Mouse (Mus musculus) hindbrain, embryonic 12.5 days (tissue): ENCODE measurements at regions not wholly inside any gene's neighbourhood (a gene's known extent, or its start where the extent isn't known, plus 50 kb on each side); places are given as distances from the start of the nearest gene placed in this dataset.

Experiments
- ATAC-seq: fragments of 200-750 bp; cut with Nextera tagmentation; 2 replicates; pipeline ENCODE4 v1.8.0; 2017; ENCODE audit warnings: moderate TSS enrichment; ENCODE audit not compliant: low FRiP score
- H3K27ac ChIP-seq: fragments of 300-500 bp; sonication (generic); 2 replicates; pipeline ENCODE4 v1.5.1; 2016; ENCODE audit warnings: mild to moderate bottlenecking
- H3K27me3 ChIP-seq: fragments of 300-500 bp; sonication (generic); 2 replicates; pipeline ENCODE4 v1.6.1; 2016; ENCODE audit warnings: mild to moderate bottlenecking
- H3K36me3 ChIP-seq: fragments of 300-500 bp; sonication (generic); 2 replicates; pipeline ENCODE4 v1.6.1; 2016; ENCODE audit warnings: mild to moderate bottlenecking
- H3K4me1 ChIP-seq: fragments of 300-500 bp; sonication (generic); 2 replicates; pipeline ENCODE4 v1.6.1; 2016
- H3K4me2 ChIP-seq: fragments of 300-500 bp; sonication (generic); replicated peaks from 2 replicates; pipeline ENCODE4 v1.6.1; 2016; ENCODE audit warnings: mild to moderate bottlenecking
- H3K4me3 ChIP-seq: fragments of 300-500 bp; sonication (generic); 2 replicates; pipeline ENCODE4 v1.5.1; 2016; ENCODE audit warnings: mild to moderate bottlenecking
- H3K9ac ChIP-seq: fragments of 300-500 bp; sonication (generic); 2 replicates; pipeline ENCODE4 v1.6.1; 2016; ENCODE audit warnings: mild to moderate bottlenecking, moderate library complexity
- H3K9me3 ChIP-seq: fragments of 300-500 bp; sonication (generic); replicated peaks from 2 replicates; pipeline ENCODE4 v1.6.1; 2016; ENCODE audit warnings: mild to moderate bottlenecking
- WGBS: fragments of 180-500 bp; shearing (Covaris S2); methylation state at CpG from one replicate; pipeline ENCODE4 v1.1.7; 2016; 5-methylcytosine and 5-hydroxymethylcytosine counted together

DNA sequence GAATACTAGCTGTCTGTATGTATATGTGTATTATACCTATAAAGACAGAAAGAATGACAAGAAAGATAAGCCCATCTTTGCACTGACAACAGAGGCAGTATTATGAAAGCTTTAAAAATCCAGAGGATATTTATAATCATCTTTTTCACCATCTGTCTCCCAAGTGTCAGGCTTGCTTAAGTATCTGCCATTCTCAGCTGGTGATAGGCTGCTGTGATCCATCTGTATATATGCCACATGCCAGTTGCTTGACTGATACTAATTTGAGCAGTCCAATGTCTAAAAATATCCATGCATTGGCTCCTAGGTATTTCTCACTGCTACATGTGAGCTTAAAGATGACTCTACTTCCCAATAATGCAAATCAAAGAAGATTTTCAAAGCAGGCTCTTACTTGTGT is 950.3 kb downstream of the Pla2g4a start:
- H3K27ac ChIP-seq = no peak overlapping the region
- H3K9me3 ChIP-seq = no peaks in the 10 kb centered on the region
- no peaks in the 10 kb centered on the region for H3K36me3 ChIP-seq
- ATAC-seq = no peak
- no peak overlapping the region for H3K9ac ChIP-seq
- no peak overlapping the region for H3K4me3 ChIP-seq
- H3K4me2 ChIP-seq = no peak overlapping the region
- H3K27me3 ChIP-seq = no peaks in the 10 kb centered on the region
- H3K4me1 ChIP-seq = no peaks in the 10 kb centered on the region

DNA sequence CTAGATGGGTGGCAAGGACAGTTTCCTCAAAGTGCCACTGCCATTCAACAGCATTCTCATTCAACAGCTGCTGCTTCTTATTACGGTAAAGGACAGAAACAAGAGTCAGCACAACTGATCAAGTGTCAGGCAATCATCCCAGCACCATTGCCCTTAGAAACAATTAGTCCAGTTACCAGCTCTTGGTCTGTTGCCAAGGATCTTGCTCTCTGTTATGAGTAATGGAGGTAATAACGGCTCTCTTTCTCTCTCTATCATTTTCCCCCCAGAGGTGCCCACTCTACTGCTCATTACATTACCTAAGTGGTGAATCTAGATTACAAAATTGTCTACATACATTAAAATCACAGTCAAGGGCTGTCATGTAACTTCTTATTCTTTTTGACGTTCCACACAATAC is 961.0 kb downstream of the Pla2g4a start:
- no peak overlapping the region for H3K4me2 ChIP-seq
- H3K4me1 ChIP-seq = no peaks in the 10 kb centered on the region
- no peak overlapping the region for H3K27ac ChIP-seq
- ATAC-seq = 0 out of 2 replicates have a peak, but pooled peaks have one; percentile 29
- no peaks in the 10 kb centered on the region for H3K27me3 ChIP-seq
- H3K9me3 ChIP-seq = no peaks in the 10 kb centered on the region
- 70% methylated on average over 3 of the region's 3 CpGs for WGBS
- H3K9ac ChIP-seq = no peak overlapping the region
- no peaks in the 10 kb centered on the region for H3K36me3 ChIP-seq
- H3K4me3 ChIP-seq = no peak overlapping the region

DNA sequence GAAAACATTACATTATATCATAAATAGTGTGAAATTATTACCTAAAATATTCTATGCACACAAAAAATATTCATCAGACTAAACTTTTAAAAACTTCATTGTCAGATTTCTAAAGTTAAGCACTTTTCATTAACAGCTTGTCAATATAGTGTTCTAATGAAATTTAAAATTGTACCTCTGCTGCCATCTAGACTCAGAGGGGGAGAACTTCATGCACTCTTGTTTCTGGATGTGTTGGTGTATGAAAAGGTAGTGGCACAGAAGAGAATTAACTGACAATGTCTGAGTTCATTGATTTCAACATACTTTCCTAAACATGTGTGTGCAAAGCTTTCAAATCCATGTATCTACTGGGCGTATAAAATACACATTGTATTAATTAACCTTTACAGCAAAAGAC is 967.5 kb downstream of the Pla2g4a start:
- Histone ChIP-seq H3K9me3 (no peaks in the 10 kb centered on the region), H3K36me3 (no peaks in the 10 kb centered on the region), H3K27ac (no peak overlapping the region), H3K27me3 (no peaks in the 10 kb centered on the region), H3K4me3 (no peak overlapping the region), H3K9ac (no peak overlapping the region), H3K4me1 (no peaks in the 10 kb centered on the region), H3K4me2 (no peak overlapping the region)
- 59% methylated on average over 1 of the region's 1 CpGs for WGBS
- ATAC-seq = no peak

DNA sequence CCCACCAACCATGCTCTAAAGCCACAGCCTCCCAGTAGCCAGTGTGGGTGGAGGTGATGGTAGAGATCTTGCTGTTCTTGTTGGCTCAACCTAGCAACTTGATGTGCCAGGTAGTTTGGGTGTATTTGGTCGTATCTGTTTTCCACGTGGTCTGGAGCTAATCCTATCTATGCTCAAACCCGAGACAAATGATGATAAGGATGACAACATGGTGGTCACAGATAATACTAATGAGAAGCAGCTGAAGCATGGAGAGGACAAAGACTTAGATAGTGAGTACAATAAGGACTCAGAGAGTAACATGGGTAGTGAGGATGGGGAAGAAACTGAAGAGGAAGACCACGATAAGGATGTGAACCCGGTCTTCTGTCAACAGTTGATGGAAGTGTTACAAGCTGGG is 983.7 kb downstream of the Pla2g4a start:
- H3K27ac ChIP-seq = no peak overlapping the region
- H3K4me3 ChIP-seq = no peak overlapping the region
- no peaks in the 10 kb centered on the region for H3K36me3 ChIP-seq
- H3K9me3 ChIP-seq = no peaks in the 10 kb centered on the region
- no peaks in the 10 kb centered on the region for H3K27me3 ChIP-seq
- no peak overlapping the region for H3K9ac ChIP-seq
- WGBS = 91% methylated on average over 5 of the region's 5 CpGs
- H3K4me2 ChIP-seq = no peak overlapping the region
- ATAC-seq = no peak
- no peaks in the 10 kb centered on the region for H3K4me1 ChIP-seq

DNA sequence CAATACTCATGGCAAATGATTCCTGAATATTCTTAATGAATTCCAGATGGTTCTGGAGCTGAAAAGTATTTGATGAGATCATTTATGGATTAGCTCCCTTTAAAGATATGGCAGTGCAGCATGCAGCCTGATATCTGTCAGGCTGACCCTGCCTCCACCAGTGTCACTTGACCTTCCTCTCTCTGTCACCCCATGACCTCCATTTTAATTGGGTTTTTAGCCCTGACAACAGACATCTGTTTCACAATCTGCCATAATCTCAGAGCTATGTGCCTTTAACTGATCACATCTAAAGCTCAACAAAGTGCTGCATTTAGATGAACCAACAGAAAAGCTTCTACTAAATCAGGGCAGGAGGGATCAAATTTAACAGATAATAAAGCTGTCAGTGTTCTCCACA is 995.7 kb downstream of the Pla2g4a start:
- H3K36me3 ChIP-seq = no peaks in the 10 kb centered on the region
- H3K4me2 ChIP-seq = no peak overlapping the region
- no peaks in the 10 kb centered on the region for H3K9me3 ChIP-seq
- H3K27ac ChIP-seq = no peak overlapping the region
- no peak for ATAC-seq
- no peak overlapping the region for H3K9ac ChIP-seq
- H3K4me3 ChIP-seq = no peak overlapping the region
- H3K27me3 ChIP-seq = no peaks in the 10 kb centered on the region
- H3K4me1 ChIP-seq = no peaks in the 10 kb centered on the region

DNA sequence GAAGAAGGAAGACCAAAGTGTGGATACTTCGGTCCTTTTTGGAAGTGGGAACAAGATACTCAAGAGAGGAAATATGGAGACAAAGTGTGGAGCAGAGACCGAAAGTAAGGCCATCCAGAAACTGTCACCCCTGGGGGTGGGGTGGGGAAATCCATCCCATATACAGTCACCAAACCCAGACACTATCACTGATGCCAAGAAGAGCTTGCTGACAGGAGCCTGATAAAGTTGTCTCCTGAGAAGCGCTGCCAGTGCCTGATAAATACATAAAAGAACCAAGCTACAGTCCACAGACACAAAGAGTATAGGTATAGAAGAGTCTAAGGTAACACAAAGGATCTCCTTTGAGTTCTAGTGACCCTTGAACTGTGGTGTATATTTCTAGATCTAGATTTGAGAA is 1026.7 kb downstream of the Pla2g4a start:
- Histone ChIP-seq H3K4me1 (no peaks in the 10 kb centered on the region), H3K36me3 (no peaks in the 10 kb centered on the region), H3K9me3 (no peaks in the 10 kb centered on the region), H3K27me3 (no peaks in the 10 kb centered on the region), H3K9ac (no peak overlapping the region), H3K27ac (no peak overlapping the region), H3K4me2 (no peak overlapping the region), H3K4me3 (no peak overlapping the region)
- ATAC-seq = no peak
- WGBS = 84% methylated on average over 3 of the region's 3 CpGs

DNA sequence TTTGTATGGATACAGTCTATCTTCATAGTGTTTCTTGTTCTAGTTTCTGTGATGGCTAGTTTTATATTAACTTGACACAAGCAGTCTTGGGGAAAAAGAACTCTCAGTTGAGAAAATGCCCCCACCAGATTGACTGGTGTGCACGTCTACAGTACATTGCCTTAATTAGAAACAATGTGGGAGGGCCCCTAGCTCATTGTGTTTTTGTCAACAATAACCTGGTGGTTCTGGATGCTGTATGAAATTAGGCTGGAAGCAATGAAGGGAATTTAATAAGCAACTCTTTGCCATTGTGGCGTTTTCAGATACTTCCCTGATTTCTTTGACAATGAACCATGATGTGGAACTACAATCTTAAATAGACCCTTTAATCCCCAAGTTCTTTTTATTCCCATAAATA is 1036.6 kb downstream of the Pla2g4a start:
- Histone ChIP-seq H3K9ac (no peak overlapping the region), H3K27ac (no peak overlapping the region), H3K4me3 (no peak overlapping the region), H3K4me2 (no peak overlapping the region), H3K27me3 (no peaks in the 10 kb centered on the region), H3K4me1 (no peaks in the 10 kb centered on the region), H3K36me3 (no peaks in the 10 kb centered on the region), H3K9me3 (no peaks in the 10 kb centered on the region)
- 60% methylated on average over 2 of the region's 2 CpGs for WGBS
- no peak for ATAC-seq

DNA sequence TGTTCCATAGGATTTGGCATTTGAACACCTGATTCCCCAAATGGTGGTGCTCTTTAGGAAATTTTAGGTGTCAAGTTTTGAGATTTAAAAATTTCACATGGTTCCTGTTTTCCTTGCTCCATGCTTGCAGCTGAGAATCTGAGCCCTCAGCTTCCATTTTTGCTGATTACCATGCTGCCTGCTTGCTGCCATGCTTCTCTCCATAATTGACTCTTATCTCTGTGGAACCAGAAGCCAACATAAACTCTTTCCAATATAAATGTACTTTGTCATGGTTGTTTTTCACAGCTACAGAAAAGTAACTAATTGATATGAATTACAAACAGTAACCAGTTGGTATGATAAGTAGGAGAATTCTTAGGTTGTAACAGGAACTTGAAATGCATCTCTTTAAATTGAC is 1044.0 kb downstream of the Pla2g4a start:
- H3K9ac ChIP-seq = no peak overlapping the region
- H3K4me3 ChIP-seq = no peak overlapping the region
- H3K36me3 ChIP-seq = no peaks in the 10 kb centered on the region
- no peak overlapping the region for H3K27ac ChIP-seq
- H3K9me3 ChIP-seq = no peaks in the 10 kb centered on the region
- no peaks in the 10 kb centered on the region for H3K27me3 ChIP-seq
- no peaks in the 10 kb centered on the region for H3K4me1 ChIP-seq
- no peak for ATAC-seq
- no peak overlapping the region for H3K4me2 ChIP-seq

DNA sequence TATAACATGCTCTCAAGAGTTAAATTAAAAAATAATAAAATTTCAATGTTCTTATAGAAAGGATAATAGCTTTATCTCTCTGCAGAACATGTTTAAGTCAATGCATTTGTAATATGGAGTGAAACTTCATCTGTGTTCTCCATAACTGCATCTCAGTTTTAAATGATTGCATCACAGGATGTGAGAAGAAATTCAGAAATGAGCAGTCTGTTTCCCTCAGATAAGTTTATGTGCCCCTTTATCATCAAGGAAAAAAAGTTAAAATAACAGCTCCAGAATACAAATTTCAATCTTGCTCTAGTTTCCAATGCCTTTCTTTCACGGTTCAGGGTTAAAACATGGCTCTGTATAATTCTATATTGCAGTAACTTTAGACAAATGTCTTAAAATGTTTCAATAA is 1048.3 kb downstream of the Pla2g4a start:
- no peak for ATAC-seq
- no peak overlapping the region for H3K4me3 ChIP-seq
- H3K27me3 ChIP-seq = no peaks in the 10 kb centered on the region

DNA sequence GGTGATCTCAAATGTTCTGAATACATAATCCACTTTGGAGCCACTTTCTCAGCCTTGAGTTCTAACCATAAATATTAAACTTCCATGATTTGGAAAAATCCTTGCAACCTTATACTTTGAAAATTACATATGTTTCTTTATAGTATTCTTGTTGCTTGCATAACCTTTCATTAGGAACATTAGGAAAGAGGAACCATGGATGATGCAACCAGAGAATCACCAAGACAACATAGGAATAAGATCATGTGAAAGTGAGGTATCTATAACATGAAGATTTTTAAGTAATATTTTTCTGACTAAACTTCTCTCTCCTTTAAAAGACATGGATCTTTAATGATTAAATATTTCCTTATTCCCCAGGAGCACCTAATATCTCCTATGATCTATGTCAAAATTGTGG is 1057.0 kb downstream of the Pla2g4a start:
- H3K4me2 ChIP-seq = no peak overlapping the region
- H3K27ac ChIP-seq = no peak overlapping the region
- no peak overlapping the region for H3K9ac ChIP-seq
- H3K4me3 ChIP-seq = no peak overlapping the region
- no peaks in the 10 kb centered on the region for H3K36me3 ChIP-seq
- no peaks in the 10 kb centered on the region for H3K4me1 ChIP-seq
- H3K27me3 ChIP-seq = no peaks in the 10 kb centered on the region
- no peaks in the 10 kb centered on the region for H3K9me3 ChIP-seq
- ATAC-seq = no peak

More for the DNA sequence above, 1048.3 kb downstream of the Pla2g4a start:
- Histone ChIP-seq H3K4me1 (no peaks in the 10 kb centered on the region), H3K9ac (no peak overlapping the region), H3K9me3 (no peaks in the 10 kb centered on the region), H3K4me2 (no peak overlapping the region), H3K27ac (no peak overlapping the region), H3K36me3 (no peaks in the 10 kb centered on the region)
- WGBS = 88% methylated on average over 1 of the region's 1 CpGs

DNA sequence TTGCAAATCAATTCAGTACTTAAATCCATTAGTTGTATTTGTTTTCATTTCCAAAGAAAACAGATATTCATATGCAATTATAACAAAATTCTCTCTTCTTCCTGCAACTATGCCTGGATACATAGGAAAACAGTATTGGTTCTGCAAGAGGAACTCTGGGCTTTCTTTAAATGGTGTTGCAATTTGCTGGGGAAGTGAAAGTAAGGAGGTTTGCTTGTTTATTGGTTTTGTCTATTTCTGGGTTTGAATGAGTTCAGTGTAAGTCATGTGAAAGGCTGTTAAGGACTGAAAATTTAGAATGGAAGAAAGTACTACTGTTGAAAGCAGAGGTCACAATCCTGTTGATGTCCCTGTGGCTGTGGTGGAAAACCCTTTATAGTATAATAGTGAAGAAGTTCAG is 1058.0 kb downstream of the Pla2g4a start:
- Histone ChIP-seq H3K27me3 (no peaks in the 10 kb centered on the region), H3K4me2 (no peak overlapping the region), H3K27ac (no peak overlapping the region), H3K9ac (no peak overlapping the region), H3K4me3 (no peak overlapping the region), H3K9me3 (no peaks in the 10 kb centered on the region), H3K36me3 (no peaks in the 10 kb centered on the region), H3K4me1 (no peaks in the 10 kb centered on the region)
- ATAC-seq = no peak

DNA sequence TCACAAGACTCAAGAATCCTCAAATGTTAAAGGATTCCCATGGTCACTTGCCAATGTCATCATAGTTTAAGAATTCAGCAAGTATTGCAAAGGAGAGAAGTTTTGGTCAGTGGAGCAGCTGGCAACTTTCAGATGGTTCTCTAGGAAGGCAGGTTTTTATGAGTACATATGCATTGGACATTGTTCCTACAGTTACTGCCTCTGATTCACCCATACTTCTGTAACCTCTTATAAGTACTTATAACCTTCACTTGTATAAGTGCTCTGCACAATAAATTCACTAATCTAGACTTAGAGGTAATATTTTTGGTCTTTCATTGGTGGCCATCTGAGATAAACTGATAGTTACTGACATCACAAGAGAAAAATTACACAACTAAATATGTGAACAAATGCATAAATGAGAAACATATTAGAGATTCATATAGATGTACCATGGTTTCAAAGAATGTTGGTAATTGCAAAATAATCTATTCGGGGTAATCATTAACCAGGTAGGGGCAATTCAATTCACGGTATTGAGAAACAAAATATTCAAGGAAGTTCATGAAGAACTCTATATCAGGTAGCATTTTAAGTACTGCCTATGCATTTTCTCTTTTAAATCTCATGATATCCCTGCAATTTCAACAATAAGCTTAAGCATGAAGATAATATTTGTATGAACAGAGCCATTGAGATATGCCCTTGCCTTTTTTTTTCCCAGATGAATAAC is 1059.6 kb downstream of the Pla2g4a start:
- Histone ChIP-seq H3K27me3 (no peaks in the 10 kb centered on the region), H3K9me3 (no peaks in the 10 kb centered on the region), H3K27ac (no peak overlapping the region), H3K36me3 (no peaks in the 10 kb centered on the region), H3K4me1 (no peaks in the 10 kb centered on the region), H3K9ac (no peak overlapping the region), H3K4me3 (no peak overlapping the region), H3K4me2 (no peak overlapping the region)
- 94% methylated on average over 2 of the region's 2 CpGs for WGBS
- ATAC-seq = no peak

DNA sequence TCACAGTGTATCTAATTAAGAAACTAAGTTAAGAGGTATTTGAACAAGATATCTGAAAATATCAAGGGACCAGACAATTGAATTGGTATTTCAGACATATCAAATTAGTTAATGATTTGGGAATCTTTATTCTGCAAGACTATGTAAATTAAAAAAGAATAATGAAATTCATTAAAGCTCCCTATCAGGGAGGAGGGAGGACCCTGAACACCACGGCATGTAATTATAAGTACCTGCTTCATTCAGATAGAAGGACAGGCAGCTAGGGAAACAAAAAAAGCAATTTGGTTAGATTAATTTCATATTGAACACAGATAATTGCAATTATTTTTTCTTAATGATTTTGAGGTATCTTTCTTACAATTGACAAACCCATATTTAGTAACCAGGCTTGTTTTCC is 1090.3 kb downstream of the Pla2g4a start:
- H3K36me3 ChIP-seq = no peaks in the 10 kb centered on the region

More for the DNA sequence above, 1090.3 kb downstream of the Pla2g4a start:
- Histone ChIP-seq H3K4me2 (no peak overlapping the region), H3K9ac (no peak overlapping the region), H3K4me3 (no peak overlapping the region), H3K9me3 (no peaks in the 10 kb centered on the region), H3K27me3 (no peaks in the 10 kb centered on the region), H3K27ac (no peak overlapping the region), H3K4me1 (no peaks in the 10 kb centered on the region)
- no peak for ATAC-seq
- WGBS = 70% methylated on average over 1 of the region's 1 CpGs
